Mouse (Mus musculus) cerebellum, adult 11 months (tissue): ENCODE measurements around the gene Nf2.

Source experiments
- DNase-seq: peaks from one replicate; pipeline ENCODE4 v3.0.0; 2022

Nf2 gene

DNA sequence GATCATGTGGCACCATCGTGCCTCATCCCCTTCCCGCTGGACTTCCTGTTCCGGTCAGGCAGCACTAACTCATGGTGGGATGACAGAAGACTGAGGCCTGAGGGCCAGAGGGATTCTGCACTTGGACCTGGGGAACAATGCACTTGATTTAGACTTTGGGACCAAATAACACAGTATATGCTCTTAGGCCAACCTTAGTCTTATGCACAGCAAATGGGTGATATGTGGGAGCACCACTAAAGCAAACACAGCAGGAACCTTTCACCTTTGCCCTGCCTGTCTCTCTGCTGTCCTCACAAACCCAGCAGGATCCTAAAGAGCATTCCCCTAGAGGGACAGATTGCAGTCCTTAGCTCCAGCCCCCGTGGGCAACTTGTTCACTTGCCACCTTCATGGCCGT lies 108.6 kb downstream of the Nf2 start:
- no peak for DNase-seq

DNA sequence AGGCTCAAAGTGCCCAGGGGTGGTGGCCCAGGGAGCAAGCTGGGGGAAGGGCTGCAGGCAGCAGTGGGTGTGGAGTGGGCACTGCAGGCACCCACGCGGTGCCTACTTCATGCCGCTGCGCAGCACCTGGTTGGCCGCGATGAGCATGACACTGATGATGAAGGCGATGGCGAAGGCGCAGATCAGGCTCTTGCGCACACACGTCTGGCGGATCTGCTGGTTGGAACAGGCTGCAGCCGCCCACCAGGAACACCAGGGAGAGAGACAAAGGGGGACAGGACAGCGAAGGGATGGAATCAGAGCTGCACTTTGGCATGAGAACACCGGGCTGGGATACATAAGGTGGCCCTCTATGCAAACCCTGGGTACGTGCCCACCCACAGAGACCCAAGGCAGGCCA lies 110.6 kb downstream of the Nf2 start:
- DNase-seq, result no peak

DNA sequence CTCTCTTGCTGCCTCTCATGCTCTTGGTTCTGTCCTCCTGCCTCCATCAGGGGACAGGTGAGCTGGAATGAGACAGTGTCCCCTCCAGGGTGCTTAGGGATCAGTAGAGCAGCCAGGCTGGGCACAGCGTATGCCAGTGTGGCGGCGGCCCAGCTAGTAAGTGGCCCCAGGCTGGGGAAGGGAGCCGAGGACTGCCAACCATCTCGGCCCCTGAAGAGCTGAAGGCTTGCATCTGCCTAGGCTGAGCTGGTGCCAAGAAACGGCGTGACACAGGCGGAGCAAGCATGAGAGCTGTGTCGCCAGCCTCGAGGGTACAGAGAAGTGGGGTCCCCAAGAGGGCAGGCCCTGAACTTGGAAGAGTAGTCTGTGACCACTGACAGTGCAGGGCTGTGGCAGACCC lies 111.7 kb downstream of the Nf2 start:
- DNase-seq, result peak; percentile 62

- no peak for DNase-seq
Measured at GRCm38 (mm10) chr11:4736355-4736754, 113.0 kb downstream of the Nf2 start.

DNA sequence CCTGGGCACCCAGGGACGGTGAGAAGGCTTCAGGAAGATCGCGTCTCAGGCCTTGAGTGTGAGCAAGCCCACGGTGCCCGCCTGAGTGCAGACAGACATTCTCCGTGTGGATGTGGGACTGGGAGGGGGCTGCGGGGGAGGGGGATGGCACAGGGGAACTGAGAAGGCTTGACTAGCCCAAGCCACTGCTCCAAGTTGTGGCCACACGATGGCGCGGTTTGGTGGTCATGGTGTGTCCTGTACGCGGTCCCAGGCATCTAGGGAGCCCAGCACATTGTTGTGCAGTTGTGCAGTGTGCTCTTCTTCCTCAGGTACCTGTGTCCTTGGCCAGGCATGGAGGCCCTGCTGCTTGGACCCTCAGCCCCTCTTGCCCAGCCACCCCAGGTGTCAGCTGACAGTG lies 115.2 kb downstream of the Nf2 start:
- no peak for DNase-seq

GRCm38 (mm10) chr11:4731781-4732180 lies 117.6 kb downstream of the Nf2 start:
- DNase-seq, result peak; percentile 33

GRCm38 (mm10) chr11:4730913-4731312 lies 118.4 kb downstream of the Nf2 start:
- no peak for DNase-seq

- no peak for DNase-seq
Measured at GRCm38 (mm10) chr11:4730096-4730495, 119.2 kb downstream of the Nf2 start.

DNA sequence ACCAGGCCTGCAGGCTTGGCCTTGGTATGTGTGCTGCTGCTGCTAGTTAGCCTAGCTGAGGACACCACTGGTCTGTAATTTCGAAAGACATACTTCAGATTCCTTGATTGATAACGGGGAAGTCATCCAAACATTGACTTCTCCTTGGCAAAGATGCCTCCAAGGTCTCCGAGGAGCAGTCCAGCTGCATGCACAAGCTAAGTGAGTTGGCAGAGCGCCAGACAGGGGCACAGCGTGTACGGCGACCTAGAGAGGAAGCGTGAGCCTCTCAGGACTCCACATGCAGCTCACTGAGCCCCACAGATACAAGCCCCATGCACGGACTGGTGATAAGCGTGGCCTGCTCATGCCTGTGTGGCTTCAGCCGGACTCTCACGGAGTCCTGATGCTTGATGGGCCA lies 119.7 kb downstream of the Nf2 start:
- no peak for DNase-seq

DNA sequence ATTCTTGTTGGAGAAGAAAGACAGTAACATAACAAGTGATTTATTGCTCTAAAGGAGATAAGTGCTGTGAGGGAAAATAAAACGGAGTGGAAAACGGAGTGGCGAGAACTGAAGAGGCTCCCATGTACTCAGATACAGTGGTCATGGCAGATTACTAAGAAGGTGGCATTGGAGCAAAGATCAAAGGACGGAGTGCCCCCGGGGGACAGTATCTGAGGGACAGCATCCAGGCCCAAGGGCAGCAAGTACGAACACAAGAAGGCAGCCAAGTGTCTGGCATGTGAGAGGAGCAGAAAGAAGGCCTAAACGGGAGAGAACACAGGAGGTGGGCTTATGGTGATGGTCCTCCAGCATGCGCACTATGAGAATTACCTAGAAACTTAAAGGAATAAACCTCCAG lies 127.6 kb downstream of the Nf2 start:
- DNase-seq, result no peak

DNA sequence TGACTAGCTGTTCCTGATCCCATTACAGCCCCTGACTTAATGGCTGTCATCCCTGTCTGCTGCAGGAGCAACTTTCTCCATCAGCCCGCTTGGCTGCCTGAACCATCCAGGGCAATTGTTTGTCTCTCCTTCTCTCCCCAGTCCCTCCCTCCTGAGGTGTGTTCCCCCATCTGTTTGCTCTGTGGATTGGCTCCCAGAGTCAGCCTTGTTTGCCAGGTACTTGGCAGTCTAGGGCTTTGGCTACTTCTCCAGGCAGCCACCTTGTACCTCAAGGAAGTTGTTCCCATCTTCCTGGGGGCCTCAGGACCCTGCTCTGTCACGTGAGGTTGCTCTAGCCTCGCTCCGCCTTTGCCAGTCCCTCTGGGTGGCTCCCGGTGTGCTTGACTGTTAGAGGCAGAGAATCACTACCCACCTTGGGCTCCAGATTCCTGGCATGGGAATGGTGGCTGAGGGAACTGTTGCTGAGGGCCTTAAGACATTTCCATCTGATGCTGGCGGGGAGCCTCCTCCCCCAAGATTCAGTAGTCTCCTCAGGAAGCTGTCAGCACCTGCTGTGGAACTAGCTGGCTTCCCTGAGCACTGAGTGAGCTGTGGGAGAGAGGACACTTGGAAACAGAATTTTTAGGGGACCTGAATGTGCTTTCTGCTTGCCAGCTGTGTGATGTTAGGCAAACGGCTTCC lies 128.3 kb downstream of the Nf2 start:
- peak; percentile 64 for DNase-seq

DNA sequence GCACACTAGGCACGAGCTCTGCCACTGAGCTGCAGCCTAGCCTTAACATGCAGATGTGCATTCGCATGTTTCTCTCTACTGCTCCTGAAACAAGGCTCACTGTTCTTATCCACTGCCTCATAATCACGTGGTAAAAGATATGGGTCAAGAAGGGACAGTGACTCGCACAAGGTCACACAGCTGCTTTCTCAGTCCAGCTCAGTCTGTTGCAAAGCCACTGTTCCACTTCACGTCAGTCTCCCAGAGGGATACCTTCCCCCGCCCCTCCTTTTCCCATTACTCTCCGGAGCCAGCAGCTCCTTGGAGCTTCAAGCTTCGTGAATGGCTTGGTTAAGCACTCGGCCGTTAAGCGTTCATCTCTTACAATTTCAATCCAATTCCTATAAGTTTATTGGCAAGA lies 128.9 kb downstream of the Nf2 start:
- DNase-seq, result no peak

DNA sequence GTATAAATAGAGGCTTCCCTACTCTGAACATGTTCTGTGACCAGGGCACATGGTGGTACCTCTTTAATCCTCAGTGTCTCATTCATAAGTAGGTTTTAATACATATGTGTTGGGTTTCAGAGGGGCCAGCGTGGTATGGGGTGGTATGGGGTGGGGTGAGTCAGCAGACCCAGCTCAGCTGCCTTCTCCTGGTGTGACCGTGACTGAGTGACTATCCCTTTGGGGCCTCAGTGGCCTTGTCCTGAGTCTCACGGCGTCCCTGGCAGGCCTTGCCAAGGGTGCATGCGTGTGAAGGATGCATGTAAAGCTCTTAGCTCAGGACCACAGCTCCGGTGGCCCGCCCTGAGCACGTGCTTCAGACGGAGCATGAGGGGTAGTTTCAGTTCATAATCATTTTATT lies 129.4 kb downstream of the Nf2 start:
- no peak for DNase-seq

GRCm38 (mm10) chr11:4718548-4718947 lies 130.8 kb downstream of the Nf2 start:
- DNase-seq, result no peak

DNA sequence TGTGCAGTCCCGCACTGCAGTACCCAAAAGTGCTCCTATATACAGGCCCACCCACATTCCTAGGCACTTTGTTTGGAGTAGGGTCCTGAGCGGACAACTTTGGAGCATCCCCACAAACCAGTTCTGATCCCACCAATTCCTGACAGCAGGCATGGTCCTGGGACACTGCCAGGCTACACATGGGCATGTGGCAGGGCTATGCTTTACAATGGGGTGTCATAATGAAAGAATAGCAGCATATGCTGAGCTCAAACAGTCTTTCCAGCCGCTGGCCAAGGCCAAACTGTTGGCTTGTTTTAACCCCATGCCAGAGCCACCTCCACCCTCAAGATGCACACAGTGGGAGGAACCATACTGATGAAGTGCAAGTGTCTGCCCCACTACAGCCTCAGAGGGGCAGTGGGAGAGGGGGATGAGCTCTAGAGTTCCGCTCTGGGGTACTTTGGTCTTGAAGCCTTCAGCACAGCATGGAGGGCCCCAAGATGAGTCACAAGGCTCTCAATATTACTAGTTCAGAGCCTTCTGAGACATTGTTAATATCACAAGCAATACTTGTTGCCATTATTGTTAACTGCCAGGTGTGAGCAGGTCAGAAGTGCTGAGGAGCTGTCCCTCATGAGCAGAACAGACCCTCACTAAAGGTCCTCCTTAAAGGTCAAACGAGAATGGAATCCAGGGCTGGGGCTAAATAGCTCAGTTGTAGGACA lies 132.7 kb downstream of the Nf2 start:
- DNase-seq, result no peak
